Mouse (Mus musculus) liver, embryonic 14 days (tissue): ENCODE results near the gene Klhl25. TPM values are rescaled to one million over a fixed set of nuclear protein-coding genes. Genes with fewer than 3 reads are reported as not detected.

Experiments
- polyA plus RNA-seq: library from polyadenylated mRNA; depleted of rRNA; stranded (reverse); fragments of >200 nt; gene quantifications from 2 replicates; pipeline ENCODE4 v1.2.3, GENCODE M21; 2012; rRNA removed

Klhl25 gene
- 6.7 and 8.6 TPM in 2 replicates for polyA plus RNA-seq

GRCm38 (mm10) chr7:75848115-75848775 is at the start of gene Klhl25:
Gene Klhl25 (plus strand): TSS chr7:75848310.

